Mouse (Mus musculus) layer of hippocampus, postnatal 36 days (tissue): ENCODE data around the gene Lect2. TPM values are rescaled to one million over a fixed set of nuclear protein-coding genes. Genes with fewer than 3 reads are reported as not detected.

ENCODE experiments used
- DNase-seq, 2 experiments: peaks; one replicate each; pipeline ENCODE4 v3.0.0; 2022
- total RNA-seq, 2 experiments: library from RNA; stranded (reverse); gene quantifications; 2 replicates each; pipeline ENCODE4 v1.2.3; 2021

Gene Lect2
- total RNA-seq, 2 experiments from 2014 or later, result not detected

- no peak for DNase-seq
Observed at GRCm38 (mm10) chr13:56501866-56502420, 46.4 kb downstream of the Lect2 start.

GRCm38 (mm10) chr13:56500636-56501035, 47.7 kb downstream of the Lect2 start:
- DNase-seq, result no peak

- no peak for DNase-seq
Observed at GRCm38 (mm10) chr13:56500132-56500531, 48.2 kb downstream of the Lect2 start.

GRCm38 (mm10) chr13:56494440-56494839, 53.9 kb downstream of the Lect2 start:
- no peak for DNase-seq

Other genes with a start within 250 kb of the Lect2 start
- not detected for gene Gm3045, start 121.9 kb downstream of the Lect2 start, total RNA-seq
- gene Slc25a48, start 110.1 kb downstream of the Lect2 start, total RNA-seq, result under 1 TPM in 1 of 2 experiments, not detected in 1; 0.10 TPM
- not detected for gene Il9, start 66.3 kb downstream of the Lect2 start, total RNA-seq
- gene Fbxl21, start 26.0 kb downstream of the Lect2 start, total RNA-seq, result 1 to 10 TPM; 5.1 to 6.1 TPM
- 1 to 10 TPM; 2.8 to 3.4 TPM for gene Tgfbi, start 61.0 kb upstream of the Lect2 start, total RNA-seq
- 10 to 100 TPM; 26.5 to 32.7 TPM for gene Smad5, start 154.5 kb upstream of the Lect2 start, total RNA-seq
- gene Gm45623, start 205.3 kb upstream of the Lect2 start, total RNA-seq, result 1 to 10 TPM in 1 of 2 experiments, under 1 TPM in 1; 0.96 to 1.0 TPM